Mouse (Mus musculus): Measurements from ENCODE around the gene Zdhhc4. TPM values are rescaled to one million over a fixed set of nuclear protein-coding genes. Genes with fewer than 3 reads are reported as not detected.

The Zdhhc4 gene
- polyA plus RNA-seq, 1 experiment: 65.8 TPM

DNA sequence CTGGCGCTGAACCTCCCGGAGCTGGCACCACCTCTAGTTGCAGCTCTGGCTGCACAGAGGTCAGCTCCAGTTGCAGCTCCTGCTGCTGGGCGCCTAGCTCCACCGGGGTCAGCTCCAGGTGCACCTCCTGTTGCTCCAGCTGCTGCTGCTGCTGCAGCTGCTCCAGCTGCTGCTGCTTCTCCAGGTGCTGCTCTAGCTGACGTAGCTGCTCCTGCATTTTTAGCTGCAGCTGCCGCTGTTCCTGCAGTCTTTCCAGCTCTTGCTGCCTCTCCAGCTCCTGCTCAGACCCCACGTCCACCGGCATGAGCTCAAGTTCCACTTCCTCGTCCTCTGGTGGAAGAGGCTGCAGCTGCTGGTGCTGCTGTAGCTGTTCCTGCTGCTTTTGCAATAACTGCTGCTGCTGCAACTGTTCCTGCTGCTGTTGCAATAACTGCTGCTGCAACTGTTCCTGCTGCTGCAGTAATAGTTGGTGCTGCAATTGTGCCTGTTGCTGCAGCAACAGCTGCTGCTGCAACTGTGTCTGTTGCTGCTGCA is 40.6 kb downstream of the Zdhhc4 start:
- Histone ChIP-seq H3K36me3 (replicated peaks; ENCODE audit: low read length) (no peaks in the 10 kb centered on the region), H3K4me3 (replicated peaks) (peak overlapping the region; percentile 79), H3K9me3 (peaks cover 25% of the 10 kb centered on the region; the same call in 1 of the 2 replicates), H3K27me3 (replicated peaks) (peaks cover 96% of the 10 kb centered on the region), H3K4me1 (peaks cover 21% of the 10 kb centered on the region)
- TF ChIP-seq GATA1 (IDR thresholded peaks at IDR 0.05; ENCODE audit: borderline replicate concordance, low read length): no peak
- TF ChIP-seq FLI1 (IDR thresholded peaks at IDR 0.05; ENCODE audit: low read length): no peak

DNA sequence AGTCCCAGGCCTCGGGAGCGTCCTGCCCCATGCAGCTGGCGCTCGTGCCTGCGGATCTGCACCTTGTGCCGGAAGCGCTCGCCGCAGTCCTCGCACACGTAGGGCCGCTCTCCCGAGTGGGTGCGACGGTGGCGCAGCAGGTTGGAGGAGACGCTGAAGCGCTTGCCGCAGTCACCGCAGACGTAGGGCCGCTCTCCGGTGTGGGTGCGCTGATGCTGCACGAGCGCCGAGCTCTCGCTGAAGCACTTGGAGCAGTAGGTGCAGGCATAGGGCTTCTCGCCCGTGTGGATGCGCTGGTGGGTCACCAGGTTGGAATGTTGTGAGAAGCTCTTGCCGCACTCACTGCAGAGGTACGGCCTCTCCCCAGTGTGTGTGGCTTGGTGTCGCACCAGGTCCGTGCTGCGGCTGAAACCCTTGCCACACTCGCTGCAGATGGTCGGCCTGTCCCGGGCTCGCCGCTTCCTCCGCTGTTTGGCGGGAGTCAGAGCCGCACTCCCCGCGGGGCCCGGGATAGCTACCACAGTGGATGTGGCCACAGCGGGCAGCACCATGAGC is 41.2 kb downstream of the Zdhhc4 start:
- no peak for TF ChIP-seq GATA1 (IDR thresholded peaks at IDR 0.05; ENCODE audit: borderline replicate concordance, low read length)
- TF ChIP-seq FLI1 (IDR thresholded peaks at IDR 0.05; ENCODE audit: low read length): no peak
- Histone ChIP-seq H3K27me3 (replicated peaks) (peaks cover 93% of the 10 kb centered on the region), H3K4me3 (replicated peaks) (peak overlapping the region; percentile 79), H3K9me3 (peaks cover 30% of the 10 kb centered on the region), H3K36me3 (replicated peaks; ENCODE audit: low read length) (no peaks in the 10 kb centered on the region), H3K4me1 (peaks cover 16% of the 10 kb centered on the region)

- TF ChIP-seq FLI1 (IDR thresholded peaks at IDR 0.05; ENCODE audit: low read length) (no peak), GATA1 (IDR thresholded peaks at IDR 0.05; ENCODE audit: borderline replicate concordance, low read length) (no peak)
- peaks cover 26% of the 10 kb centered on the region for H3K9me3 ChIP-seq
- H3K4me1 ChIP-seq: peaks cover 22% of the 10 kb centered on the region
- no peak overlapping the region for H3K4me3 ChIP-seq (replicated peaks)
- no peaks in the 10 kb centered on the region for H3K36me3 ChIP-seq (replicated peaks; ENCODE audit: low read length)
- peaks cover 82% of the 10 kb centered on the region for H3K27me3 ChIP-seq (replicated peaks)
Observed at GRCm38 (mm10) chr5:143284762-143285161, 44.3 kb downstream of the Zdhhc4 start.

GRCm38 (mm10) chr5:143279247-143279646 is 49.8 kb downstream of the Zdhhc4 start:
- H3K27me3 ChIP-seq (replicated peaks): peaks cover 77% of the 10 kb centered on the region

DNA sequence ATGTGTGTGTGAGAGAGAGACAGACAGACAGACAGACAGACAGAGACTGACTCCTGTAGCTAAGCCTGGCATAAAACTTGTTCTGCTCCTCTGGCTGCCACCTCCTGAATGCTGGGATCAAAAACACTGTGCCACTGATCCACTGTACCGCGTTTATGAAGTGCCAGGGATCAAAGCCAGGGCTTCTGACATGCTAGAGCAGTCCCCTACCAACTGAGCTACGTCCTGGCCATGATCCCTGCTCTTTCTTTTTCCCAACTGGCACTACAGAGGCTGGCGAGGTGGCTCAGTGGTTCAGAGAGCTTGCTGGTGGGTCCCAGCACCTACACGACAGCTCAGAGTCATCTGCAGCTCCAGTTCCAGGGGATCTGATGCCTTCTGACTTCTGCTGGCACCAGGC is 53.3 kb downstream of the Zdhhc4 start:
- Histone ChIP-seq H3K36me3 (replicated peaks; ENCODE audit: low read length) (no peaks in the 10 kb centered on the region), H3K4me3 (replicated peaks) (no peak overlapping the region), H3K4me1 (peaks cover 26% of the 10 kb centered on the region), H3K9me3 (peaks cover 6% of the 10 kb centered on the region; the same call in 1 of the 2 replicates), H3K27me3 (replicated peaks) (peaks cover 81% of the 10 kb centered on the region)
- TF ChIP-seq GATA1 (IDR thresholded peaks at IDR 0.05; ENCODE audit: borderline replicate concordance, low read length): no peak
- no peak for TF ChIP-seq FLI1 (IDR thresholded peaks at IDR 0.05; ENCODE audit: low read length)

More at GRCm38 (mm10) chr5:143279247-143279646, 49.8 kb downstream of the Zdhhc4 start:
- H3K9me3 ChIP-seq: peaks cover 13% of the 10 kb centered on the region
- no peaks in the 10 kb centered on the region for H3K36me3 ChIP-seq (replicated peaks; ENCODE audit: low read length)
- H3K4me3 ChIP-seq (replicated peaks): no peak overlapping the region
- TF ChIP-seq FLI1 (IDR thresholded peaks at IDR 0.05; ENCODE audit: low read length) (no peak), GATA1 (IDR thresholded peaks at IDR 0.05; ENCODE audit: borderline replicate concordance, low read length) (no peak)
- peaks cover 11% of the 10 kb centered on the region for H3K4me1 ChIP-seq

DNA sequence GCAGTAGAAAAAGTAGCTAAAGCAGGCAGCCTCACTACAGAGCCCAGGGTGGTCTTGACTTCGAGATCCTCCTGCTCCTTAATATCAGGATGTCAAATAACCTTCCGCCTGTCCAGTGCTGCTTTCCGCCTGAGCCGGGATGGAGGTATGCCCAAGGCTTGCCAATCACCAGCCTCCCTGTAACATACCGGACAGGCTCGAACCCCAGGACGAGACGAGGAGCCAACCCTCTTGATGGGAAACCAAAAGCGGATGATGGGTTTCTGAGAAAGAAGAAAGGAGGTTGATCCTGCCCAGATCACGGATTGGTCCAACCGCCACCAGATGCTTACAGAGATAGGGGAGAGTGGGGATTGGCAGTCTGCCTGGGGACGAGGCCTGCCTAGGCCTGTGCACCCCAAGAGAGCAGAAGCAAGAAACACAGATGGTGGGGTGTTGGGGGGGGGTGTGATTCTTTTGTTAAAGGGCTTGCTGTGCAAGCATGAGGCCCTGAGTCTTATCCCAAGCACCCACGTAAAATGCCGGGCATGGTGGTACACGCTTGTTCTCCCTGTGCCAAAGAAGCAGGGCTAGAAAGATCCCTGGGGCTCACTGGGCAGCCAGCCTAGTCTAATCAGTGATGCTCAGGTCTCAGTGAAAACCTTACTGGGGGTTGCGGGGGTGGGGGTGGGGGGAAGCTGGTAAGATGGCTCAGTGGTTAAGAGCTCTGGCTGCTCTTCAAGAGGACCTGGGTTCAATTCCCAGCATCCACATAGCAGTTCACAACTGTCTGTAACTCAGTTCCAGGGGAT is 56.3 kb downstream of the Zdhhc4 start:
- peaks cover 80% of the 10 kb centered on the region for H3K27me3 ChIP-seq (replicated peaks)
- TF ChIP-seq FLI1 (IDR thresholded peaks at IDR 0.05; ENCODE audit: low read length): no peak
- no peak for TF ChIP-seq GATA1 (IDR thresholded peaks at IDR 0.05; ENCODE audit: borderline replicate concordance, low read length)
- H3K4me3 ChIP-seq (replicated peaks): no peak overlapping the region
- H3K36me3 ChIP-seq (replicated peaks; ENCODE audit: low read length): no peaks in the 10 kb centered on the region
- H3K4me1 ChIP-seq: peaks cover 45% of the 10 kb centered on the region
- H3K9me3 ChIP-seq: 0 out of 2 replicates have a peak, but pooled peaks cover 2% of the 10 kb centered on the region

DNA sequence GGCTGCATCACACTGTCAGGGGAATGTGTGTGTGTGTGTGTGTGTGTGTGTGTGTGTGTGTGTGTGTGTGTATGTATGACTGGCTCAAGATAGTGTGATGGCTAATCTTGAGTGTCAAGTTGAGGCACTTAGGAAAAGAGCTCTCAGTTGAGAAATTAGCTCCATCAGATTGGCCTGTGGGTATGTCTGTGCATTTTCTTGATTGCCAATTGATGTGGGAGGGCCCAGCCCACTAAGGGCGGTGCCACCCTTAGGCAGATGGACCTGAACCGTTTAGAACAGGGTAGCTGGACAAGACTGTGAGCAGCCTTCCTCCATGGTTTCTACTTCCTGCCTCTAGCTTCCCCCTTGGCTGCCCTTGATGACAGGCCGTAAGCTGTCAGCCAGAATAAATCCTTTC is 56.9 kb downstream of the Zdhhc4 start:
- TF ChIP-seq GATA1 (IDR thresholded peaks at IDR 0.05; ENCODE audit: borderline replicate concordance, low read length) (no peak), FLI1 (IDR thresholded peaks at IDR 0.05; ENCODE audit: low read length) (no peak)
- H3K4me1 ChIP-seq: peaks cover 45% of the 10 kb centered on the region
- H3K9me3 ChIP-seq: no peaks in the 10 kb centered on the region
- H3K36me3 ChIP-seq (replicated peaks; ENCODE audit: low read length): no peaks in the 10 kb centered on the region
- no peak overlapping the region for H3K4me3 ChIP-seq (replicated peaks)
- H3K27me3 ChIP-seq (replicated peaks): peaks cover 78% of the 10 kb centered on the region

DNA sequence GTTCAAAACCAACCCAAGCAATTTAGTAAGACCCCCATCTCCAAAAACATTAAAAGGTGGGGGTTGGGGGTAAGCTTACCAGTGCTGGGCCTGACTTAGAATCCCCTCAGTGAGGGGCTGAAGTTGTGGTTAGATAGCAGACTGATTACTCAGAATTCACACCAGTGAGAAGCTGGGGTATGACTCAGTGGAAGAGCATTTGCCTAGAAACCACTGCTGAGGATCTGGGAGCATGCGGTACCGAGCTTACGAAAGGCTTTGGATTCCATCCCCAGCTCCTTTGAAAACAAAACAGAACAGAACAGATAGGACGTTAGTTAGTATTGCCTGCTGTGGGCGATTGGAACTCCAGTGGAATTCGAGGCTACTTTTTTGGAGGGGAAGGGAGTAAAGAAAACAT is 57.4 kb downstream of the Zdhhc4 start:
- H3K27me3 ChIP-seq (replicated peaks): peaks cover 78% of the 10 kb centered on the region
- peaks cover 45% of the 10 kb centered on the region for H3K4me1 ChIP-seq

GRCm38 (mm10) chr5:143270151-143270519 is 58.9 kb downstream of the Zdhhc4 start:
- peaks cover 45% of the 10 kb centered on the region for H3K4me1 ChIP-seq
- no peaks in the 10 kb centered on the region for H3K9me3 ChIP-seq
- no peaks in the 10 kb centered on the region for H3K36me3 ChIP-seq (replicated peaks; ENCODE audit: low read length)
- TF ChIP-seq GATA1 (IDR thresholded peaks at IDR 0.05; ENCODE audit: borderline replicate concordance, low read length) (no peak), FLI1 (IDR thresholded peaks at IDR 0.05; ENCODE audit: low read length) (no peak)
- H3K27me3 ChIP-seq (replicated peaks): peaks cover 73% of the 10 kb centered on the region
- H3K4me3 ChIP-seq (replicated peaks): peak overlapping the region; percentile 97

More for the DNA sequence above, 57.4 kb downstream of the Zdhhc4 start:
- TF ChIP-seq GATA1 (IDR thresholded peaks at IDR 0.05; ENCODE audit: borderline replicate concordance, low read length): no peak
- no peak for TF ChIP-seq FLI1 (IDR thresholded peaks at IDR 0.05; ENCODE audit: low read length)
- Histone ChIP-seq H3K36me3 (replicated peaks; ENCODE audit: low read length) (no peaks in the 10 kb centered on the region), H3K9me3 (no peaks in the 10 kb centered on the region), H3K4me3 (replicated peaks) (no peak overlapping the region)
